Mouse (Mus musculus) cerebellum, adult 2 months (tissue): ENCODE results near the gene Hyal2.

ENCODE experiments used
- CTCF ChIP-seq: fragments of 200-500 bp; IDR thresholded peaks from 2 replicates; pipeline ENCODE4 v1.5.1; 2011; ENCODE audit warnings: low read depth, mild to moderate bottlenecking, control low read depth, low read length, moderate library complexity, borderline replicate concordance; ENCODE audit not compliant: insufficient read depth
- POLR2A ChIP-seq: fragments of 200-500 bp; IDR thresholded peaks from 2 replicates; pipeline ENCODE4 v1.6.1; 2011; ENCODE audit warnings: low read length, control low read depth, borderline replicate concordance; ENCODE audit not compliant: insufficient read depth

DNA sequence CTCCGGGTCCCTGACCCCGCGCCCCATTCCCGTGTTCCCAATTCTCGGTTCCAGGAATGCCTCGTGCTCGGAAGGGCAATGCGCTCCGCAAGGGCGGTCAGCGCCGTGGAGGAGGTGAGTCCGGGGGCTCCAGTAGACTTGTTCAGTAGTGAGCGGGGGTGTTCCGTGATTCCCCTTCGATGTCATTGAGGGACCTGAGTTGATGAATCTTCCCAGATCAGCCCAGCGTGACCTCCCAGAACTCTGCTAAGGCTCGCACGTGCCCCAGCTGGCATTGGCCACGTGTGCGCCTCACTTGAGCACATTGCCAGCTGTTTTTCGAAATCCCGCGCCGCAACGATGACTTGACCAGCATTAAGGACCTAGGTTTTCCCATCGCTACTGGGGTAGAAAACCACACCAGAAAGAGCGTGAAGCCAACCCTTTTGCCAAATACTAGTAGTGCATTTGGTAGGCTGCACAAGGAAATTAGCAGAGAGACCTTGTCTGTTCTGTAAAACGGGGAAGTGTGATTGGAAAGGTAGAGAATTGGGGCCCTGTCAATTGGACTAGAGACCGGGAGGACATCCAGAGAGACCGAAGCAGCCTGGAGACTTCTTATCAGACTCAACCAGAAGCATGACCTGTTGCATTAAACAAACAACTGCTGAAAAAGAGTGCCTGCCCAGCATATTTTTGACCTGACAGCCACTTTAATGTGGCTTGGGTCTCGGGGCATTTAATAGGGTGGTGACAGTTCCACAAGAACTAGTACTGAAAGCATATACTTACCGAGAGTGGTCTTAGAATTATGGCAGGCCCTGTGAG lies 20.3 kb downstream of the Hyal2 start:
- TF ChIP-seq CTCF (no peak), POLR2A (no peak; the same call in 1 of the 2 replicates)
